Mouse (Mus musculus) cerebellum, adult 11-12 months (tissue): ENCODE results near the gene Fam161a.
A peak's percentile ranks its signal among the peaks of the same experiment; 100 is the strongest.

Source experiments
- DNase-seq: peaks from one replicate; pipeline ENCODE4 v3.0.0; 2022

Fam161a gene

DNA sequence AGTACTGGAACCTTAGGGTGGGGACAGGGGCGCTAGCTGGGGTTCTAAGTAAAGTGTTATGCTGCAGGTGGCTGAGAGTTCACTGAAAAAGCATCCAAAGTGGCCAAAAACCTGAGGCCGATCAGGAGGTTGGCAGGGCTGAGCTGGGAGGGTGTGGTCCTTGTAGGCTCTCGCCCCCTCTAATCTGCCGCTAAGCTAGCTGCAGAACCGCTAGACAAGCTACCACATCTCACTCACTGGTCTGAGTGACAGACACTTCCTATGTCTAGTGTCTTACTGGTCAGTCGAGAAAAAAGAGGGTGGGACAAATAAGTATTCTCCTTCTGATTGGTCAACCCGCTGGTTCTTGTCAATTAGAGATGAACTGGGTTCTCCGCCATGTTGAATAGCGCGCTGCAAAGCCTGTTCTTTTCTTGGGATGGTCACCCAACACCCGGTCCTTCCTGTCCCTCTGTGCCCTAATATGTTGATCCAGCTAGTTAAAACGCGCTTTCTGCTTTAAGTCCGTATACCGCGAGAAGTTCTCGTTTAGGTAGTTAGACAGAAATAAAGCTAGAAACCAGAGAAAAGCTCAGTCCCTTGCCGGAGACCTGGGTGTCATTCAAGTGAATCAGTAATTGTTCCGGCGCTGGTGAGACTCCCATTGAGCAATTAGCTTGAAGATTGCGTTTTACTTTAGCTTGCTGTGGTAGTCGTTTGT lies at the start of gene Fam161a:
Fam161a (plus strand) TSS at position 51 of the 700 bp plus-strand sequence.
- DNase-seq: peak; percentile 86

GRCm38 (mm10) chr11:22957791-22958374 lies 49.4 kb upstream of the Fam161a start:
- no peak for DNase-seq

GRCm38 (mm10) chr11:22962101-22962500 lies 45.2 kb upstream of the Fam161a start:
- no peak for DNase-seq

GRCm38 (mm10) chr11:22964401-22964800 lies 42.9 kb upstream of the Fam161a start:
- DNase-seq: no peak

- DNase-seq: no peak
Measured at GRCm38 (mm10) chr11:22965503-22965902, 41.8 kb upstream of the Fam161a start.

DNA sequence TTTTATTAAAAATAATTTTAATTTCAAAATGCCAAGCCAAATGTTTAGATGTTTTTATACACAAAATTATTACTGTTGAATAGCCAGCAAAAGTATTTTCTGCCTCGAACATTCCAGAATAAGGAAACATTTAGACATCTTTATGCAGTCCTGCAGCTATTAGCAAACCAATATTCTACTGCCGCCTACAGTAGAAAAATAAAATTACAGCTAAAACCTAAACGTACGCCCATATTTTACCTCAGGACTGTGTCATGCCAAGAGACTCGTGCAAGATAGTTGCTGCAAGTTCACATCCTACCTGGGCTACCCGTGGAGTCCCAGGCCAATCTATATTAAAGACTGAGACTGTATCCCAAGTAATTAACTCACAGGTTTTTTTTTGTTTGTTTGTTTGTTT lies 37.8 kb upstream of the Fam161a start:
- DNase-seq: no peak

GRCm38 (mm10) chr11:22970546-22970945 lies 36.8 kb upstream of the Fam161a start:
- no peak for DNase-seq

DNA sequence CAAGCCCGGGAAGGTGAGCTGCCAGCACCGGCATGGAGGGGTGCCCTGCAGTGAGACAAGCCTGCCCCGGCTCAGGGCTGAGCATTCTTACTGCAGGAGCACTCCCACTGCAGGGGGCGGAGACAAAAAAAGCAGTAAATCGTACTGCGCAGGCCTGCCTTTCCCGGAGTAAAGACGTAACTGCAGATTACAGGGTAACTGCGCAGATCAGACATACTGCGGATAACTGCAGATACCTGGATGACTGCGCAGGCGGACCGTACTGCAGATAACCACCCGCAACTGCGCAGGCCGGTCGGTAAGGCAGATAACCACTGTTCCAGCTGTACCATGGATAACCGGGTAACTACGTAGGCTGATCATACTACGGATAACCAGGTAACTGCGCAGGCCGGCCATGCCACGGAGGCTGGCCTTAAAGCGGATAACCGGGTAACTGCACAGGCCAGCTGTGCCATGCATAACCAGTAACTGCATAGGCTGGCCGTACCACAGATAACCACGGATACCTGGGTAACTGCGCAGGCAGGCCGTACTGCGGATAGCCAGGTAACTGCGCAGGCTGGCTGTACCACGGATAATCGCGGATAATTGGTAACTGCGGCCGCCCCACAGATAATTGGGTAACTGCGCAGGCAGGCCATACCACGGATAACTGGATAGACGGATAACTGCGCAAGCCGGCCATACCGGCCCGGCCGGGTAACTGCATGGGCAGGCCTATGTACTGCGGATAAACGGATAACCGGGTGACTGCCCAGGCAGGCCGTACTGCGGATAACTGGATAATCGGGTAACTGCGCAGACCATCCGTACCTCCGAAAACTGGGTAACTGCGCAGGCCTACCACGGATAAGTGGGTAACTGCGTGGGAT lies 35.3 kb upstream of the Fam161a start, which contains the start of gene Zrsr1:
Zrsr1 (plus strand) TSS at position 171 of the 875 bp plus-strand sequence.
- peak; percentile 86 for DNase-seq

DNA sequence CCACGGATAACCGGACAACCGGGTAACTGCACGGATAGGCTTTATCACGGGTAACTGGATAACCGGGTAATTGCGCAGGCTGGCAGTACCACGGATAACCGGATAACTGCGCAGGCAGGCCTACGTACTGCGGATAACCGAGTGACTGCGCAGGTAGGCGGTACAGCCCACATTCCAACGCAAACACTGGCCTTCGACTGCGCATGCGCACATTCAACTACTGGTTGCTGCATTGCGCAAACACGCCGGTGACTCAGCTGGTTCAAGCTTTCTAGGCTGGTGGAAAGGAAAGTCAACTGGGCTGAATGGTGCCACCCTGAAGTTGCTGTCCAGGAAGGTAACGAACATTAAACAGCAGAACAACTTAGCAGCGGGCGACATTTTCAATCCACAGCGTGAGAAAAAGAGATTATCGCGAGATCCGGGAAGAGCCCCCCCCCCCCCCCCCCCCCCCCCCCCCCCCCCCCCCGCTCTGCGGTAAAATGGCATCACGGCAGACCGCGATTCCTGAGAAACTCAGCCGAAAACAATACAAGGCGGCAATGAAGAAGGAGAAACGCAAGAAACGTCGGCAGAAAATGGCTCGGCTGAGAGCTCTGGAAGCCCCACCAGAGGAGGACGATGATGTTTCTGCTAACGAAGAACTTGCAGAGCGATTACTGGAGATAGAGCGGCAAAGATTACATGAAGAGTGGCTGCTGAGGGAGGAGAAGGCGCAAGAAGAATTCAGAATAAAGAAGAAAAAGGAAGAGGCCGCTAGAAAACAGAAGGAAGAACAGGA lies 34.4 kb upstream of the Fam161a start:
- peak; percentile 85 for DNase-seq

DNA sequence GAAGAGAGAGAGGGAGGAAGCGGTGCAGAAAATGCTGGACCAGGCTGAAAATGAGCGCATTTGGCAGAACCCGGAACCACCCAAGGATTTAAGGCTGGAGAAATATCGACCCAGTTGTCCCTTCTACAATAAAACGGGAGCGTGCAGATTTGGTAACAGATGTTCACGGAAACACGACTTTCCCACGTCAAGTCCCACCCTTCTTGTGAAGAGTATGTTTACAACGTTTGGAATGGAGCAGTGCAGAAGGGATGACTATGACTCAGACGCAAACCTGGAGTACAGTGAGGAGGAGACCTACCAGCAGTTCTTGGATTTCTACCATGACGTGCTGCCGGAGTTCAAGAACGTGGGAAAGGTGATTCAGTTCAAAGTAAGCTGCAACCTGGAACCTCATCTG lies 33.7 kb upstream of the Fam161a start:
- DNase-seq: no peak

- peak; percentile 59 for DNase-seq
Measured at GRCm38 (mm10) chr11:22978215-22978614, 29.1 kb upstream of the Fam161a start.

DNA sequence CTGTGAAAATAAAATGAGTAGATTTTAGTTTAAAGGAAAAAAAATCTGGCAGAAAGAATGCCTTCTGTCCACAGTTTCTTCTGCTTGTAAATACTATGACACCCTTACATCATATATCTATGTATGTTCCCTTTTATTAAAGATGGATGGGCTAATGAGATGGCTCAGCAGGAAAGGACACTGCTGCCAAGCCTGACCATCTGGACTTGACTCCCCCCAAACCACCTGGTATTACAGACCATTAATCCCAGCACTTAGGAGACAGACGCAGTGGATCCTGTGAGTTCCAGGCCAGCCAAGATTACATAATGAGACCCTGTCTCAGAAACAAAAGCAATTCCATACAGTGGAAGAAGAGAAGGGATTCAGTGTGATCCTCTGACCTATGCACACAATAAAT lies 28.6 kb upstream of the Fam161a start:
- DNase-seq: peak; percentile 78

DNA sequence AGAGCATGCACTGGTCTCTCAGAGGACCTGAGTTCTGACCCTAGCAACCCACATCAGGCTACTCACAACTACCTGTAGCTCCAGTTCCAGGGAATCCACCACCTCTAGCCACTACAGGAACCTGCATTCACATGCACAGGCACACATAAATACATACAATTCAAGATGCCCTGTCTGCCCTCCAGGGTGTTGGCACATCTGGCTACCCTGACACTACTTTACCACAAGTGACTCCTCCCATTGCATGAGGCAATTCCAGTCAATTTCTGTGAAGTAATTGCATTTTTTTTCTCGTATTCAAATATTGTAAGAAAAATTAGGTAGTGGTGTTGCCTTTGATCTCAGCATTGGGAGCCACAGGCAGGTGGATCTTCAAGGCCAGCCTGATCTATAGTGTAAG lies 28.1 kb upstream of the Fam161a start:
- DNase-seq: no peak

- no peak for DNase-seq
Measured at GRCm38 (mm10) chr11:22981041-22981440, 26.3 kb upstream of the Fam161a start.

DNA sequence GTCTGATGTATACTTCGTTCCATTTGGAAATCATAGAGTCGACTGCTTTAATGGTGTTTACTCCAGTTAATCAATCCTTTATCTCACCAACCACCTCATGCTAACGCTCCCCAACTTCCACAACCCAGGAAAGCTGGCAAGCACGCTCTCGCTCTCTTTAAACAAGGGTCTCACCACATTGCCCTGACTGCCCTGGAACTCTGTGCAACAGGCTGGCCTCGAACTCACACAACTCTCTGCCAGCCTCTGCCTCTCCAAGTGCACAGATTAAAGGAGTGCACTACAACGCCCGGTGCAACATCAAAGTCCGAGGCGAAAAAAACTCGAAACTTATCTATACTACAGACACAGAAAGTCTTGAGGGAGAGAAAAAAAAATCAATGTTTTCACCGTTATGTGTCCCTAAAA lies 25.8 kb upstream of the Fam161a start:
- DNase-seq: no peak

DNA sequence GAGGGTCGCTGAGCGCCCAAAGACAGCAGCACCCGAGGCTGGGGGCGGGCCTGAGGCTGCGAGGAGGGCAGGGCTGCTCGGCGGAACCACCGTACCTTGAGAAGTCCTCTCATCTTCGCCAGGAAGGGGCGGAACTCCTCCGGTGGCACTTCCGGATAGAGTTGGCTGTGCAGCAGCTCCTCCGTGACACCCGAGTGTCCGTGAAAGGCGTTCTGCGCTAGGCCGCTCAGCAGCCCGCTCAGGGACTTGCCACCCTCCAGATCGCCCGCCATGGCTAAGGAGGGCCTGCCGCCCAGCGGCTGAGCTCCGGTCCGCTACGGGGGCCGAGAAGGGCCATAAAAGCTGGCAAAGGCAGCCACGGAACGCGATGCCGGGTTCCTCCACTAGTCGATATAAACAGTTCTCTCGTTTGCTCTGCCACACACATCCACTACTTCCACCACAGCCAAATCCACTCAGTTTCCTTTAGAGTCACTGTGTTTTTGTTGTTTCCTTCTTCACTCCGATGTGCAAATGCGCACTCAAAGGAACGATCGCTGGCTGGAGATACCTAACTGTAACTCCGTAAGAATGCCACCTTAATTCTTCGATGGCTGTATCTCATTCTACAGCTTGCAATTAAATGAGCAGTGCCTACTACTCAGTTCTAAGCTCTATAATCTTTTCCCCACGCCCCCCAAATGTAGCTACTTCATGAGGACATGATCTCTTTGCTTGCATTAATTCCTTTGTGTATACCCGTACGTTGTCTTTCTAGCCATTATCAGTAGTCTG lies 25.2 kb upstream of the Fam161a start, which contains the start of the genes Gm28048 and Commd1:
Gm28048 (minus strand) TSS at position 107 of the 774 bp plus-strand sequence.
Commd1 (minus strand) TSS at position 399 of the 774 bp plus-strand sequence.
- peak; percentile 94 for DNase-seq

DNA sequence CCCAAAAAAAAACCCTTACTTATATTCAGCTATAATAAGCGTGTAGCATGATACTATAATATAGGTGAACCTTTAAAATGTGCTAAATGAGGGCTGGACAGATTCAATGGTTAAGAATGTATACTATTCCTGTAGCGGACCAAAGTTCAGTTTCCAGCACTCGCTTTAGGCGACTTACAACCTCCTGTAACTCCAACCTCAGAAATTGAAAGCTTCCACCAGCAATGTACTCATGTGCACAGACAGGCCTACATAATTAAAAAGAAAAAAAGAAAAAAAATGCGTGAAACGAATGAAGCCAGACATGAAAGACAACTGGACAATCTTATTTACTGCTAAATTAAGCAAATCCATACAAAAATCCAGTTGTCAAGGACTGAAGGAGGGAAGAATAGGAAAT lies 24.5 kb upstream of the Fam161a start:
- no peak for DNase-seq

DNA sequence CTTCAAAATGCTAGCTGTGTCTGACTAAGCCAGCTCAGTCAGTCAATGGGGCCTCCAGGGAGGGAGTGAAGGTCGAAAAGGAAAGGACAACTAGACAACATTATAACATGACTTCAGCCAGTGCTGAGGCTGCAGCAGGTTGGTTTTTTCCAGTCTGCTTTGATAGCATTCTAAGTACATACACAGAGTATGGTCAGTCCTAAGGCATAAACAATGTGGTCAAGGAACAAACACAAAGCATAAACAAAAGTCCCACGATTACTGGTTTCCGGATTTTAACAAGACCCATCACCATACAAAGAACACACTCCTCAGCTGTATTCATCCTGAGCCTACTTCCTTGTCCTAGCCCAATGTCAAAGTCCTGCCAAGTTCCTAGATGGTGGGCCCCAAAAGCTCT lies 21.8 kb upstream of the Fam161a start:
- no peak for DNase-seq

- no peak for DNase-seq
Measured at GRCm38 (mm10) chr11:22987357-22987756, 20.0 kb upstream of the Fam161a start.

DNA sequence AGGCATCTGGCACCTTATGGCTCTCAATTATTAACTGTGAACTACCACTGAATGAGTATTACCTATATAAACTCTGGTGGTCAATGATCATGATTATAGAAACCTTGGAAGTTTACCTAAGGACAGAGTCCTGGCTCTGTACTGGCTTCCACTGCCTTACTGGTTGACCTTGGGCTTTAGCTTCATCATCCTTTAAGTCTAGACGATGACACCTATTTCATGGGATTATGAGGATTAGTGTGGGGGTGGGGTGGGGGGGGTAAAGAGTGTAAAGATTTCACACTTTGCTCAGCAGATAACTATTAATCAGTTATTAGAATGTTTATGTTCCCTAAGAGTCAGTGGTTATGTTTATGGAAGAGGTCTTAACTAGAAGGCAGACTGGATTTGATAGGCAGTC lies 17.5 kb upstream of the Fam161a start:
- DNase-seq: no peak

- peak; percentile 93 for DNase-seq
Measured at GRCm38 (mm10) chr11:22990393-22991126, 16.8 kb upstream of the Fam161a start, which contains the start of gene Cct4. TSS of gene Cct4 (plus strand) at chr11:22990519.
